Mouse (Mus musculus): ENCODE results near the gene Gnat1.

GRCm38 (mm10) chr9:107641666-107642065, 37.8 kb downstream of the Gnat1 start:
- TF ChIP-seq MAFK (IDR thresholded peaks at IDR 0.05; ENCODE audit: insufficient read depth, low read depth, low read length) (no peak), CHD2 (IDR thresholded peaks at IDR 0.05; ENCODE audit: low read depth, low read length) (no peak)

Measured in ES-E14 (cell line).